Mouse (Mus musculus): Measurements from ENCODE around the gene Nkain2. TPM values are rescaled to one million over a fixed set of nuclear protein-coding genes. Genes with fewer than 3 reads are reported as not detected.

Gene Nkain2
- polyA plus RNA-seq, 1 experiment from 2014 or later, result 8.2 TPM

GRCm38 (mm10) chr10:31812543-31812942 lies 1077.7 kb downstream of the Nkain2 start:
- 35% methylated on average over 3 of the region's 3 CpGs for WGBS
- no peak overlapping the region for H3K9ac ChIP-seq
- no peaks in the 10 kb centered on the region for H3K9me3 ChIP-seq (replicated peaks)
- ATAC-seq, result peak; percentile 78
- no peak overlapping the region for H3K4me2 ChIP-seq
- H3K4me1 ChIP-seq, result no peaks in the 10 kb centered on the region
- no peaks in the 10 kb centered on the region for H3K36me3 ChIP-seq (ENCODE audit: poor library complexity, severe bottlenecking)
- no peaks in the 10 kb centered on the region for H3K27me3 ChIP-seq
- H3K4me3 ChIP-seq, result no peak overlapping the region
- H3K27ac ChIP-seq, result no peak overlapping the region

DNA sequence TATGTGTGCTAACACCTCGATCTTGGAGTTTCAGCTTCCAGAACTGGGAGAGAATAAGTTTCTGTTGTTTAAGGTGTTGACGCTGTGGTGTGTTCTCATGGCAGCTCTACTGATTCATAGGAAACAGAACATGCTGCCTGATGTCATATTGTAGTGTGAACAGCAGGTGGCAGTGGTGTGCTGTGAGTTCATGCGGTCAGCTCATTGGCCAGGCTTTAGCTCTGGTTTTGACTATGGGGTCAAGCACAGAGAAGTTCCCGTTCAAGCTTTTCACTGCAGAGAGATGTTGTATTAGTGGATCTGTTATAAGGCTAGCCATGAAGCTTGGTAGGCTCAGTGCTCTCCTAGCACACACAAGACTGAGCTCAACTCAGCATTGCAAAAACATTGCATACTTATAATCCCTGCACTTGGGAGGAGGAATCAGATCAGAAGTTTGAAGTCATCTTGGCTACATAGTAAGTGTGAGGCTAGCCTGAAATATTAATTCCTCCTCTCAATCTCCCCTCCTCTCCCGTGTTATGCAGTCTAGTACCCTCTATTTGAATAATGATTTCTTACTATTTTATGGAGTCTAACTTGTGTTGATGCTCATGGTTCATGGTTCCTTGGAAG lies 1147.7 kb downstream of the Nkain2 start:
- H3K4me1 ChIP-seq, result no peaks in the 10 kb centered on the region
- H3K9me3 ChIP-seq (replicated peaks), result no peaks in the 10 kb centered on the region
- no peaks in the 10 kb centered on the region for H3K27me3 ChIP-seq
- no peaks in the 10 kb centered on the region for H3K36me3 ChIP-seq (ENCODE audit: poor library complexity, severe bottlenecking)
- H3K4me2 ChIP-seq, result no peak overlapping the region
- H3K9ac ChIP-seq, result no peak overlapping the region
- peak; percentile 93 for ATAC-seq
- H3K27ac ChIP-seq, result no peak overlapping the region
- no peak overlapping the region for H3K4me3 ChIP-seq
- WGBS, result 24% methylated on average over 5 of the region's 5 CpGs

GRCm38 (mm10) chr10:31728036-31728435 lies 1162.2 kb downstream of the Nkain2 start:
- no peak for ATAC-seq

DNA sequence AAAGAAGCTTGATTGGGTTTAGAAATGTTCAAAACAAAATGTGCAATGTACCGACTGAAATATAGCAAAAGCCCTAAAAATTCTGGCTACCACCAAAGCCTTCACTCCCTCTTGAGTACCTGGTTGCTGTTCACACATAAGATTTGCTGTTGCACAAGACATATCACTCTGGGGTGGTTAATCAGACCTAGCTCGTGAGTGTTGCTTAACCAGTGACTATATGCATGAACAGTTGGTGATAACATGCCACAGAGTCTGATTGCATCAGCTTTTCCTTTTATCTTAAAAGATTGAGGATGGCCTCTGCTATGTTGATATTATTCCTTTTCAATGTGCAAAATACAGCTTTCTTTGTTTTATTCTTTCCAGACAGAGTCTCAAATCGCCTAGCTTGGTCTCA lies 1243.0 kb downstream of the Nkain2 start:
- H3K36me3 ChIP-seq (ENCODE audit: poor library complexity, severe bottlenecking), result no peaks in the 10 kb centered on the region
- no peak overlapping the region for H3K4me3 ChIP-seq
- H3K27me3 ChIP-seq, result peaks cover 10% of the 10 kb centered on the region; the same call in 1 of the 2 replicates
- H3K27ac ChIP-seq, result no peak overlapping the region
- H3K9ac ChIP-seq, result no peak overlapping the region
- no peaks in the 10 kb centered on the region for H3K9me3 ChIP-seq (replicated peaks)
- no peak overlapping the region for H3K4me2 ChIP-seq
- ATAC-seq, result no peak
- H3K4me1 ChIP-seq, result 0 out of 2 replicates have a peak, but pooled peaks cover 3% of the 10 kb centered on the region
- WGBS, result 87% methylated on average over 3 of the region's 3 CpGs

More at GRCm38 (mm10) chr10:31728036-31728435, 1162.2 kb downstream of the Nkain2 start:
- Histone ChIP-seq H3K9me3 (replicated peaks) (no peaks in the 10 kb centered on the region), H3K27ac (no peak overlapping the region), H3K4me1 (no peaks in the 10 kb centered on the region), H3K27me3 (no peaks in the 10 kb centered on the region), H3K9ac (no peak overlapping the region), H3K4me2 (no peak overlapping the region), H3K36me3 (ENCODE audit: poor library complexity, severe bottlenecking) (no peaks in the 10 kb centered on the region), H3K4me3 (no peak overlapping the region)

DNA sequence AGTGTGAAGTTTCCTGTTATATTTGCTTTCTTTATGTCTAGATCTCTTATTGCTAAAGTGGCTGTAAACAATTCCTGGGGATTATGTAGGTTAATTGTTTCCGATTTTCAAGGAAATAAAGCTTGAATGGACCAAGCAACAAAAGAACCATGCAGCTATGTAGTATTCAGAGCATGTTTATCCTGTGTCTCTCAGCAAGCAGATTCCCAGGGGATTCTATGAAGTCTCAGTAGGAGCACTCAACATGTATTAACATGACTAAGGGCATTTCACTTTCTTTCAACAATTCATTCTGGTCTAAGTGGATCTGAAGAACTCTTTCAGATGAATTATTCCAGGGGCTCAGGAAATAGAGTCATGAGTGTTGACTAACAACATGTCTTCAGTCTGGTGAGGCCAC lies 1244.2 kb downstream of the Nkain2 start:
- H3K27me3 ChIP-seq, result peaks cover 10% of the 10 kb centered on the region; the same call in 1 of the 2 replicates
- H3K9me3 ChIP-seq (replicated peaks), result no peaks in the 10 kb centered on the region
- ATAC-seq, result no peak
- H3K4me2 ChIP-seq, result no peak overlapping the region
- no peaks in the 10 kb centered on the region for H3K36me3 ChIP-seq (ENCODE audit: poor library complexity, severe bottlenecking)
- no peak overlapping the region for H3K9ac ChIP-seq
- 0 out of 2 replicates have a peak, but pooled peaks cover 3% of the 10 kb centered on the region for H3K4me1 ChIP-seq
- H3K4me3 ChIP-seq, result no peak overlapping the region
- no peak overlapping the region for H3K27ac ChIP-seq
- 12% methylated on average over 1 of the region's 1 CpGs for WGBS

Other genes starting within 250 kb of the Nkain2 start
- 0.21 and 0.24 TPM in 2 replicates for gene Trdn, start 190.1 kb upstream of the Nkain2 start, polyA plus RNA-seq (2015; fragmentation: Nextera tagmentation; extraction: Ambion mirVana)

Measured in forebrain, embryonic 13.5 days (tissue).